Mouse (Mus musculus) ES-Bruce4 (cell line): ENCODE results near the gene Bace2. TPM values are rescaled to one million over a fixed set of nuclear protein-coding genes. Genes with fewer than 3 reads are reported as not detected.

Experiments
- H3K27ac ChIP-seq: 2 replicates; pipeline ENCODE4 v1.5.1; 2012; ENCODE audit warnings: low read length, inconsistent platforms; ENCODE audit not compliant: insufficient read depth
- H3K27me3 ChIP-seq: 2 replicates; pipeline ENCODE4 v1.6.1; 2012; ENCODE audit warnings: mild to moderate bottlenecking, low read length, inconsistent platforms; ENCODE audit not compliant: control insufficient read depth, poor library complexity, insufficient read depth, severe bottlenecking
- H3K36me3 ChIP-seq: 2 replicates; pipeline ENCODE4 v1.6.1; 2012; ENCODE audit warnings: inconsistent platforms, mild to moderate bottlenecking, low read length, moderate library complexity; ENCODE audit not compliant: control insufficient read depth, poor library complexity, insufficient read depth, severe bottlenecking
- H3K4me1 ChIP-seq: one replicate; pipeline ENCODE4 v1.8.1; 2011; ENCODE audit warnings: low read length; ENCODE audit not compliant: control insufficient read depth, insufficient read depth
- H3K4me3 ChIP-seq: 2 replicates; pipeline ENCODE4 v1.5.1; 2011; ENCODE audit warnings: low read depth, mild to moderate bottlenecking, low read length
- H3K9ac ChIP-seq: 2 replicates; pipeline ENCODE4 v1.6.1; 2012; ENCODE audit warnings: low read depth, mild to moderate bottlenecking, inconsistent platforms; ENCODE audit not compliant: poor library complexity, severe bottlenecking
- H3K9me3 ChIP-seq: replicated peaks from 2 replicates; pipeline ENCODE4 v1.6.1; 2012; ENCODE audit warnings: mild to moderate bottlenecking, low read length, inconsistent platforms; ENCODE audit not compliant: control insufficient read depth, poor library complexity, insufficient read depth, severe bottlenecking
- CTCF ChIP-seq: IDR thresholded peaks from one replicate; pipeline ENCODE4 v1.8.1; 2011; ENCODE audit warnings: low read depth, low read length
- EP300 ChIP-seq: IDR thresholded peaks from 2 replicates; pipeline ENCODE4 v1.6.1; 2011; ENCODE audit warnings: low read depth, low read length; ENCODE audit not compliant: insufficient read depth
- POLR2A ChIP-seq: IDR thresholded peaks from one replicate; pipeline ENCODE4 v1.8.1; 2011; ENCODE audit warnings: low read length; ENCODE audit not compliant: insufficient read depth
- polyA plus RNA-seq: library from polyadenylated mRNA; stranded (reverse); fragments of >200 nt; gene quantifications from 2 replicates; pipeline ENCODE4 v1.2.4, GENCODE M21; 2011; ENCODE audit warnings: low read depth; ENCODE audit not compliant: missing spikeins, insufficient read depth, insufficient read length

The Bace2 gene
- polyA plus RNA-seq, 1 experiment, result not detected

GRCm38 (mm10) chr16:97396436-97396835 lies 39.9 kb downstream of the Bace2 start:
- TF ChIP-seq EP300 (no peak), CTCF (no peak), POLR2A (no peak)
- Histone ChIP-seq H3K27ac (no peak overlapping the region), H3K9me3 (no peaks in the 10 kb centered on the region), H3K9ac (no peak overlapping the region), H3K27me3 (no peaks in the 10 kb centered on the region), H3K4me3 (no peak overlapping the region), H3K4me1 (no peaks in the 10 kb centered on the region), H3K36me3 (no peaks in the 10 kb centered on the region)

- Histone ChIP-seq H3K36me3 (no peaks in the 10 kb centered on the region), H3K4me1 (no peaks in the 10 kb centered on the region), H3K9me3 (no peaks in the 10 kb centered on the region), H3K27ac (no peak overlapping the region), H3K4me3 (no peak overlapping the region), H3K27me3 (no peaks in the 10 kb centered on the region; the same call in 1 of the 2 replicates), H3K9ac (no peak overlapping the region)
- TF ChIP-seq EP300 (no peak), POLR2A (no peak), CTCF (no peak)
Measured at GRCm38 (mm10) chr16:97397945-97398531, 41.5 kb downstream of the Bace2 start.

GRCm38 (mm10) chr16:97399991-97400390 lies 43.4 kb downstream of the Bace2 start:
- no peak overlapping the region for H3K27ac ChIP-seq
- no peaks in the 10 kb centered on the region for H3K36me3 ChIP-seq
- H3K27me3 ChIP-seq, result no peaks in the 10 kb centered on the region; the same call in 1 of the 2 replicates
- no peak overlapping the region for H3K9ac ChIP-seq
- H3K4me3 ChIP-seq, result no peak overlapping the region
- H3K9me3 ChIP-seq, result no peaks in the 10 kb centered on the region
- H3K4me1 ChIP-seq, result no peaks in the 10 kb centered on the region
- no peak for TF ChIP-seq CTCF
- no peak for TF ChIP-seq POLR2A
- no peak for TF ChIP-seq EP300

- TF ChIP-seq EP300 (no peak), CTCF (no peak), POLR2A (no peak)
- Histone ChIP-seq H3K27me3 (no peaks in the 10 kb centered on the region; the same call in 1 of the 2 replicates), H3K9ac (no peak overlapping the region), H3K9me3 (no peaks in the 10 kb centered on the region), H3K27ac (no peak overlapping the region), H3K4me3 (no peak overlapping the region), H3K4me1 (no peaks in the 10 kb centered on the region), H3K36me3 (no peaks in the 10 kb centered on the region)
Measured at GRCm38 (mm10) chr16:97401741-97402140, 45.2 kb downstream of the Bace2 start.

- no peak overlapping the region for H3K27ac ChIP-seq
- H3K27me3 ChIP-seq, result no peaks in the 10 kb centered on the region; the same call in 1 of the 2 replicates
- no peak for TF ChIP-seq EP300
- no peak for TF ChIP-seq POLR2A
- TF ChIP-seq CTCF, result no peak
Measured at GRCm38 (mm10) chr16:97402213-97402785, 45.8 kb downstream of the Bace2 start.

GRCm38 (mm10) chr16:97405476-97406012 lies 49.0 kb downstream of the Bace2 start:
- no peak overlapping the region for H3K27ac ChIP-seq
- no peaks in the 10 kb centered on the region for H3K36me3 ChIP-seq
- TF ChIP-seq EP300 (no peak), POLR2A (no peak), CTCF (no peak)
- H3K9ac ChIP-seq, result no peak overlapping the region
- no peak overlapping the region for H3K4me3 ChIP-seq
- H3K27me3 ChIP-seq, result no peaks in the 10 kb centered on the region; the same call in 1 of the 2 replicates
- H3K4me1 ChIP-seq, result no peaks in the 10 kb centered on the region
- H3K9me3 ChIP-seq, result peaks cover 3% of the 10 kb centered on the region; the same call in 1 of the 2 replicates

More at GRCm38 (mm10) chr16:97402213-97402785, 45.8 kb downstream of the Bace2 start:
- no peaks in the 10 kb centered on the region for H3K4me1 ChIP-seq
- no peak overlapping the region for H3K9ac ChIP-seq
- no peaks in the 10 kb centered on the region for H3K9me3 ChIP-seq
- H3K4me3 ChIP-seq, result no peak overlapping the region
- H3K36me3 ChIP-seq, result no peaks in the 10 kb centered on the region
